Mouse (Mus musculus) spleen, adult 2 months (tissue): ENCODE measurements at regions not wholly inside any gene's neighbourhood (a gene's known extent, or its start where the extent isn't known, plus 50 kb on each side); places are given as distances from the start of the nearest gene placed in this dataset.

Experiments used
- CTCF ChIP-seq: fragments of 200-500 bp; IDR thresholded peaks from 2 replicates; pipeline ENCODE4 v1.5.1; 2011; ENCODE audit warnings: mild to moderate bottlenecking, inconsistent platforms; ENCODE audit not compliant: insufficient read depth, insufficient read length, insufficient replicate concordance; ENCODE audit errors: extremely low read depth
- POLR2A ChIP-seq: fragments of 200-500 bp; IDR thresholded peaks from 2 replicates; pipeline ENCODE4 v1.6.1; 2011; ENCODE audit warnings: low read depth, low read length, inconsistent platforms

- TF ChIP-seq POLR2A, result no peak
- TF ChIP-seq CTCF, result no peak
These were observed 277.9 kb upstream of the Itga1 start for GRCm38 (mm10) chr13:115379682-115380081.
